Mouse (Mus musculus): Measurements from ENCODE around the gene Sdr42e1. TPM values are rescaled to one million over a fixed set of nuclear protein-coding genes. Genes with fewer than 3 reads are reported as not detected.

The Sdr42e1 gene
- 0.76 to 5.2 TPM (median 1.9 TPM) in 3 replicates for total RNA-seq (2017)

DNA sequence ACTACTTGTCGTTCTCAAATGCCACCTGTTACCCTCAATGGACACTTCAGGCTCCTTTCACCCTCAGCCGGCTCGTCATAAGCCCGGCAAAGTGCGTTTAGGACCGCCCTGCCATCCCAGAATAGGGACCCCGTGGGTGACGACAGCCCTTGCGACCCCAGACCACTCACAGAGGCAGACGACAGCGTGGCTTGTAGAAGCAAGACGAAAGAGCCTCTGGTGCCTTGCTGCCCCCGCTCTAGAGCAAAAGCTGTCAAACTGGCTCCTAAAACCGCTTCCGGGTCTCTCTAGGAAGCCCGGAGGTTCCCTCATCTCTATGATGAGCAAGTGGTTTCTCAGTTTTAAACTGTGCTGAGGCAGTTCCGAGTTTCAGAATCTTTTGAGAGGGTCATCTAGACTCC is at the start of gene Sdr42e1:
TSS of gene Sdr42e1 (minus strand) at position 260 of the 401 bp plus-strand sequence.
- peak; percentile 87 for ATAC-seq (replicated peaks; ENCODE audit: insufficient number of reproducible peaks, low FRiP score, low TSS enrichment, poor library complexity, severe bottlenecking)

- no peak for ATAC-seq (replicated peaks; ENCODE audit: insufficient number of reproducible peaks, low FRiP score, low TSS enrichment, poor library complexity, severe bottlenecking)
Measured at GRCm38 (mm10) chr8:117718152-117718860, 44.8 kb upstream of the Sdr42e1 start.

- no peak for ATAC-seq (replicated peaks; ENCODE audit: insufficient number of reproducible peaks, low FRiP score, low TSS enrichment, poor library complexity, severe bottlenecking)
Measured at GRCm38 (mm10) chr8:117715896-117716295, 42.4 kb upstream of the Sdr42e1 start.

DNA sequence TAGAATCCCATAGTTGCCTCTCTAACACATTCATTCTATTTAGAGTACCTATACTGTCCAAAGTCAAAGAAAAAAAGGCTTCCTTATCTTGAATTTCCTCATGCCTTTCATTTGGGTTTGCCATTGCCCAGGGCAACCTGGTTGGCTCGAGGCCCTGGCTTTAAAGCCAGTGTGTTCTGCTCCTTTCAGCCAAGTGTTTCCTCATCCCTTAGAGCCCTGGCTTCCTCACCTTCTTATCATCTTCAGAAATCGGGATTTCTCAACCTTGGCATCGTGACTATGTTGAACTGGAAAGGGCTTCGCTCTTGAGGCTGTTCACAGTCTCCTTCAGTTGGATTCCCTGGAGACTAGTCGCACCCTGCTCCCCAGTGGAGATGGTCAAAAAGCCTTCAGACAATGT is 41.1 kb upstream of the Sdr42e1 start:
- ATAC-seq (replicated peaks; ENCODE audit: insufficient number of reproducible peaks, low FRiP score, low TSS enrichment, poor library complexity, severe bottlenecking) = no peak

DNA sequence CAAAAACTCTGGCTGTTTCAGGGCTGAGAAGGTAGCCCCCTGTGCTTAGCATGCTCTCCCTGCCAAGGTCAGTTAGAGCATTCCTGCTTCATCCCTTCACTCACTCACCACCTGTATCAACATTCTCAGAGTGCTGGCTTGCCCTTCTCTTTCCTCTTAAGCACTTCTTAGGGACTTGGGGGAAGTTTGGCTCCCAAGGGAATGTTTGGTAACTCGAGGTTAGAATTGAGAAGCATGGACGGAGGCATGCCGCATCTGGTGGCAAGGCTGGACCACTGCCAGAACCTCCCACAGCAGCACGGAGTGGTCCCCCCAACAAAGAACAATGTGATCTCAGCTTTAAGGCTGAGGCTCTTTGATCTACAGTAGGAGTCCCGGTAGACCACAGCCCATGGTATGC is 38.7 kb upstream of the Sdr42e1 start:
- ATAC-seq (replicated peaks; ENCODE audit: insufficient number of reproducible peaks, low FRiP score, low TSS enrichment, poor library complexity, severe bottlenecking) = no peak

DNA sequence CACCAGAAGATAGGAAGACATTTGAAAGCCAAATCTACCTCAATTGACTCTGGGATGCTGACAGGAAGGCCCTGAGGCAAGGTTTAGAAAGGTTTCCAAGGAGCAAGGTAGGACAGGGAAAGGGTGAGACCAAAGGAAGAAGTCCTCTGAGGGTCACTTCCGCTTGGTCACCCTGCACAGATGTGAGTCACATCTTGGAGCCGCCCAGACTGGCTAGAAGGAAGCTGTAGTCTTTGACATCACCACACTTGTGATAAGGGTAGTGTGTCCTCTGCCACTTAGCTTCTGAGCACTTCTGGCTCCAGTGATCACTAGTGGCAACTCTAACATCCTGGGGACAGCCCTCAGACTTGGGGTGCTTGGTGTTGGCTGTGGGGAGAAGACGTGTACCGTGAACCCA is 32.7 kb upstream of the Sdr42e1 start:
- ATAC-seq (replicated peaks; ENCODE audit: insufficient number of reproducible peaks, low FRiP score, low TSS enrichment, poor library complexity, severe bottlenecking) = peak; percentile 56; the same call in 1 of the 2 replicates

GRCm38 (mm10) chr8:117702701-117703100 is 29.2 kb upstream of the Sdr42e1 start:
- no peak for ATAC-seq (replicated peaks; ENCODE audit: insufficient number of reproducible peaks, low FRiP score, low TSS enrichment, poor library complexity, severe bottlenecking)

- ATAC-seq (replicated peaks; ENCODE audit: insufficient number of reproducible peaks, low FRiP score, low TSS enrichment, poor library complexity, severe bottlenecking) = peak; percentile 52
Measured at GRCm38 (mm10) chr8:117701859-117702258, 28.4 kb upstream of the Sdr42e1 start, which contains the start of gene Hsd17b2. Gene Hsd17b2, plus strand, starts transcription at chr8:117701904.

GRCm38 (mm10) chr8:117701246-117701645 is 27.8 kb upstream of the Sdr42e1 start:
- ATAC-seq (replicated peaks; ENCODE audit: insufficient number of reproducible peaks, low FRiP score, low TSS enrichment, poor library complexity, severe bottlenecking) = no peak

DNA sequence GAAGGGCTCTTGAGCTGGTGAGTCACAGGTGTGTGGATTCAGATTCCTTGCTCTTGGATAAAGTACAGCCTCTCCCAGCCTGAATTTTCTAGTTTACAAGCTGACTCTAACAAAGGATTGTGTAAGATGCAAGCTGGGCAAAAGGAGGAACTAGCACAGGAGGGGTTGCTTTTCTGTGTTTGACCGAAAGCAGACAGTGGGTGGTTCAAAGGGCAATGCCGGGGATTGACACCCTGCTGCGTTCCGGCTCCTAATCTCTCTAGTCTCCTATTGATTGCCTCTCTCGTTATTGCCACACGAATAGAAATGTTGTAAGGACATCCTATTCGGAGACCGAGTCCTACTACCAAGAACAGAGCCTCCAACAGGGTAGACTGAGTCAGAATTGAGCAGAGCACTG is 27.2 kb upstream of the Sdr42e1 start:
- peak; percentile 62 for ATAC-seq (replicated peaks; ENCODE audit: insufficient number of reproducible peaks, low FRiP score, low TSS enrichment, poor library complexity, severe bottlenecking)

DNA sequence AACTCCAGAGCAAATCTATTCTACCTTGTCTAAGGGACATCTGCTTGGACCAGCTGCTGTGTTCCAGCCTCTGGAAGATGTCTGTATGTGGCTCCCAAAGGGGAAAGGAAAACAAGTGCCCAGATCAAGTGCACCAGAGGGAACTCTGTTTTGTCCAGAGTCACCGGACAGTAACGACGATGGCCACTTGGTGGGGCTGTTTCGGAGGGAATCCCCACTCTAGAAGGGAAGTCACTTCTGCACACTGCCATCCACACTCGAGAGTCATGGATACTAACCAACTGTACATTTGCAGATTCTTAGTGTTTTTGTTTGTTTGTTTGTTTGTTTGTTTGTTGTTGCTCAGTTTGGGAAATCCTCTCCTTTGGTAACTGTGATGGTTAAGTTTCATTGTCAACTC is 23.8 kb upstream of the Sdr42e1 start:
- ATAC-seq (replicated peaks; ENCODE audit: insufficient number of reproducible peaks, low FRiP score, low TSS enrichment, poor library complexity, severe bottlenecking) = no peak

DNA sequence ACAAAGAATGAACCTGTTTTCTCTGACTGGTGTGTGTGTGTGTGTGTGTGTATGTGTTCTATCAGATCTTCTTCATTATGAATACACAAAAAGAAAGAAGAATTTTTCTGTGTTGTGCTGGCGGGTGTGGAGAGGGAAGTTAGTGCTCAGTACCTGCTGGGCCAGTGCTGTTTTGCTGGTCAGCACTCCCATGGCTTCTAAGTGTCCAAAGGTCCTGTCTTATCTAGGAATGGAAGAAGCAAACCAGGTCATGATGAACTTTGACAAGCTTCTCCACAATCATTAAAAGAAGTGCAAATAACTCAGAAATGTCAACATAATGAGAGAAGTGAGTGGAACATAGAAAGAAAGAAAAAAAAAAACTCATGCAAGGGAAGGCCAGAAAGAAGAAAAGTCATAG is 22.1 kb upstream of the Sdr42e1 start:
- no peak for ATAC-seq (replicated peaks; ENCODE audit: insufficient number of reproducible peaks, low FRiP score, low TSS enrichment, poor library complexity, severe bottlenecking)

- ATAC-seq (replicated peaks; ENCODE audit: insufficient number of reproducible peaks, low FRiP score, low TSS enrichment, poor library complexity, severe bottlenecking) = no peak
Measured at GRCm38 (mm10) chr8:117692131-117692530, 18.6 kb upstream of the Sdr42e1 start.

- no peak for ATAC-seq (replicated peaks; ENCODE audit: insufficient number of reproducible peaks, low FRiP score, low TSS enrichment, poor library complexity, severe bottlenecking)
Measured at GRCm38 (mm10) chr8:117687890-117688289, 14.4 kb upstream of the Sdr42e1 start.

DNA sequence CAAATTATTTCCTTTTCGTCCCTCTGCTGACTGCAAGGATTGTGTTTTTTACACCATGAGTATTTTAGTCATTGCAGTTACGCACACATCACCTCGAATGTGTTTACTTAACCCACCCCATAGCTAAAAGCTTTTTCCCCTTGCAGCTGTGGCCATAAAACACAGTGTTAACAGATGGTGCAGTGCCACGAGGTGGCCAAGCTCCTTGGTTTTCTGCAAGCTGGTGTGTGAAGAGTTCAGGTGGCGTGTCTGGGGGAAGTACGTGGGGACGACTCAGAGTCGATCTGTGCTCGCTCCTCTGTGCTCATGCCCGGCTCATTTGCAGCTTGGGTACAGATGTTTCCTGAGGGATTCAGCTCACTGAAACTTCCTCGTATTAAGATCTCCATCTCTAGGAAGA is 11.0 kb upstream of the Sdr42e1 start:
- no peak for ATAC-seq (replicated peaks; ENCODE audit: insufficient number of reproducible peaks, low FRiP score, low TSS enrichment, poor library complexity, severe bottlenecking)

- ATAC-seq (replicated peaks; ENCODE audit: insufficient number of reproducible peaks, low FRiP score, low TSS enrichment, poor library complexity, severe bottlenecking) = no peak
Measured at GRCm38 (mm10) chr8:117683925-117684472, 10.5 kb upstream of the Sdr42e1 start.

- no peak for ATAC-seq (replicated peaks; ENCODE audit: insufficient number of reproducible peaks, low FRiP score, low TSS enrichment, poor library complexity, severe bottlenecking)
Measured at GRCm38 (mm10) chr8:117678650-117679049, 5.2 kb upstream of the Sdr42e1 start.

DNA sequence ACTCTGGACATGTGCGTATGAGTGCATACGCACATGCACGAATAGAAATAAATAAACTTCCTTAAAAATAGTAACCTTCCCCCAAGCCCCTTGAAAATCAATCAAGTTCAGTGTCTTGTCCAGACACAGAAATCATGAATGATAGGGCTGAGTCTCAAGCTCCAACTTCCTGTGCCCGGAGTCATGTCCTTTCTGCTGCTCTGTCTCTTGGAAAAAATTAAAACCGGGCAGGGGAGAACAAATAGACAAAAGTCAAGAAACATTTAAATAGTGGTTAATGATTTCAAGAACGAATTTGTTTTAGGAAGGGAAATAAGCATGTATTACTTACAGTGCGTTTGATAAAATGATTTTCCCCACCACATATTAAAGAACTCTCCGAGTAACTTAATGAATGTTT is 3.5 kb upstream of the Sdr42e1 start:
- no peak for ATAC-seq (replicated peaks; ENCODE audit: insufficient number of reproducible peaks, low FRiP score, low TSS enrichment, poor library complexity, severe bottlenecking)

DNA sequence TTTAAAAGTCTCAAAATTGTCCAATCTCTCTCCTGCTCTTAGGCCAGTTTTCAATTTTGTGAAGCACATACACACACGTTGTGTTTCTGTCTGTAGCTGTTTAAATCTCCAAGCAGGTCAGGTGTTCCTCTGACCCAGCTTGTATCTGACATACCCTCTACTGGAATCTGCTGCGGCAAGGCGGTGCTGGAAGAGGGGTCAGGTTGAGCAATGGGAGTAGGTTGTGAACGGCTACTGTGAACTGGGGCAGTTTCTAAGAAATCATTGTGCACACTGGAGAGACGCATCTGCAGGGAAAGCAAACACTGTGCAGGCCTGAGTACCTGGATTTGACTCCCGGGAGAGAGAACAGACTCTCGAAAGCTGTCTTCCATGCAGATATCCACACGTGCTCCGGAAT is 3.0 kb upstream of the Sdr42e1 start:
- no peak for ATAC-seq (replicated peaks; ENCODE audit: insufficient number of reproducible peaks, low FRiP score, low TSS enrichment, poor library complexity, severe bottlenecking)

- ATAC-seq (replicated peaks; ENCODE audit: insufficient number of reproducible peaks, low FRiP score, low TSS enrichment, poor library complexity, severe bottlenecking) = no peak
Measured at GRCm38 (mm10) chr8:117675171-117675570, 1.7 kb upstream of the Sdr42e1 start.
